Comparison of ENCODE assay signal across 11 mouse cellular contexts in genomic region chr5:55293301-55293700, GRCm38 (mm10).
DNase-seq lines count a peak whose midpoint lies in the region; ATAC-seq lines count a peak whose summit lies in the region.
"Had no signal": no experiment of that assay in that cellular context is flagged by ENCODE, and none has a peak within 500 bp of the region (broad histone marks: within the 10 kb centered on the region; RNA-seq: fewer than 3 reads in every experiment).

No protein-coding gene starts in this region.

- WGBS in embryonic facial prominence, embryonic 11.5 days: 59% methylated on average over 2 of the region's 2 CpGs
- WGBS in embryonic facial prominence, embryonic 10.5 days: 60% methylated on average over 2 of the region's 2 CpGs
- WGBS in forebrain, embryonic 15.5 days: 57% methylated on average over 2 of the region's 2 CpGs
- WGBS in midbrain, embryonic 14.5 days: 54% methylated on average over 2 of the region's 2 CpGs

- H3K4me3 ChIP-seq in embryonic facial prominence, embryonic 11.5 days (ENCODE audit: low read depth, low read length): no peak overlapping the region
- no peak overlapping the region for H3K4me3 ChIP-seq in embryonic facial prominence, embryonic 10.5 days
- H3K4me3 ChIP-seq in forebrain, embryonic 15.5 days: no peak overlapping the region
- no peak overlapping the region for H3K4me3 ChIP-seq in midbrain, embryonic 14.5 days (replicated peaks; ENCODE audit: low read depth, low read length)
- H3K4me3 ChIP-seq: liver, embryonic 15.5 days had no signal

- H3K36me3 ChIP-seq in embryonic facial prominence, embryonic 11.5 days (replicated peaks; ENCODE audit: control insufficient read depth, insufficient read depth, low read depth, low read length): no peaks in the 10 kb centered on the region
- H3K36me3 ChIP-seq in embryonic facial prominence, embryonic 10.5 days (replicated peaks): no peaks in the 10 kb centered on the region
- no peaks in the 10 kb centered on the region for H3K36me3 ChIP-seq in forebrain, embryonic 15.5 days
- no peaks in the 10 kb centered on the region for H3K36me3 ChIP-seq in midbrain, embryonic 14.5 days (ENCODE audit: control insufficient read depth, insufficient read depth, low read length)
- H3K36me3 ChIP-seq: liver, embryonic 15.5 days had no signal

- no peaks in the 10 kb centered on the region for H3K4me1 ChIP-seq in embryonic facial prominence, embryonic 11.5 days (ENCODE audit: control insufficient read depth, insufficient read depth, low read length)
- H3K4me1 ChIP-seq in embryonic facial prominence, embryonic 10.5 days: no peaks in the 10 kb centered on the region
- peaks cover 8% of the 10 kb centered on the region; the same call in 1 of the 2 replicates for H3K4me1 ChIP-seq in forebrain, embryonic 15.5 days
- peaks cover 9% of the 10 kb centered on the region; the same call in 1 of the 2 replicates for H3K4me1 ChIP-seq in midbrain, embryonic 14.5 days (ENCODE audit: control insufficient read depth, insufficient read depth, low read length)
- H3K4me1 ChIP-seq: liver, embryonic 15.5 days had no signal

- H3K9ac ChIP-seq in embryonic facial prominence, embryonic 11.5 days (replicated peaks; ENCODE audit: low read length): no peak overlapping the region
- no peak overlapping the region for H3K9ac ChIP-seq in forebrain, embryonic 15.5 days (replicated peaks)
- no peak overlapping the region for H3K9ac ChIP-seq in midbrain, embryonic 14.5 days (replicated peaks; ENCODE audit: low read length)
- H3K9ac ChIP-seq: liver, embryonic 15.5 days had no signal

- DNase-seq in embryonic facial prominence, embryonic 11.5 days (ENCODE audit: low spot score): peak; percentile 10
- DNase-seq in embryonic facial prominence, embryonic 10.5 days (ENCODE audit: low spot score): no peak
- peak; percentile 63 for DNase-seq in A20 (ENCODE audit: low read depth, low spot score)
- DNase-seq in midbrain, embryonic 14.5 days: peak; percentile 69
- DNase-seq in adipocyte (ENCODE audit: low spot score): no peak
- DNase-seq in ovary, postnatal 14 days (ENCODE audit: low spot score): no peak
- DNase-seq: cerebellum, adult 11 months; heart, postnatal 14 days had no signal

- H3K4me2 ChIP-seq in embryonic facial prominence, embryonic 11.5 days (ENCODE audit: low read depth, low read length): no peak overlapping the region
- H3K4me2 ChIP-seq in forebrain, embryonic 15.5 days (replicated peaks): no peak overlapping the region
- H3K4me2 ChIP-seq in midbrain, embryonic 14.5 days (ENCODE audit: low read length): no peak overlapping the region
- H3K4me2 ChIP-seq: liver, embryonic 15.5 days had no signal

- ATAC-seq in embryonic facial prominence, embryonic 11.5 days (replicated peaks; ENCODE audit: insufficient number of reproducible peaks, low FRiP score, low TSS enrichment, low read depth): no peak
- ATAC-seq in forebrain, embryonic 15.5 days (replicated peaks): peak; percentile 69; the same call in 1 of the 2 replicates
- no peak for ATAC-seq in midbrain, embryonic 14.5 days (ENCODE audit: low FRiP score, low TSS enrichment)
- no peak for ATAC-seq in erythroblast, adult 5-6 weeks (replicated peaks; ENCODE audit: low FRiP score, poor library complexity, severe bottlenecking)

- no peaks in the 10 kb centered on the region for H3K9me3 ChIP-seq in embryonic facial prominence, embryonic 11.5 days (replicated peaks; ENCODE audit: control insufficient read depth, low read length)
- H3K9me3 ChIP-seq in embryonic facial prominence, embryonic 10.5 days: no peaks in the 10 kb centered on the region
- no peaks in the 10 kb centered on the region for H3K9me3 ChIP-seq in forebrain, embryonic 15.5 days
- H3K9me3 ChIP-seq in midbrain, embryonic 14.5 days (ENCODE audit: control insufficient read depth, low read length): no peaks in the 10 kb centered on the region
- H3K9me3 ChIP-seq: liver, embryonic 15.5 days had no signal

- H3K27ac ChIP-seq in embryonic facial prominence, embryonic 11.5 days (replicated peaks; ENCODE audit: low read depth, low read length): no peak overlapping the region
- no peak overlapping the region for H3K27ac ChIP-seq in embryonic facial prominence, embryonic 10.5 days (replicated peaks)
- H3K27ac ChIP-seq in forebrain, embryonic 15.5 days (replicated peaks): no peak overlapping the region
- H3K27ac ChIP-seq in midbrain, embryonic 14.5 days (replicated peaks; ENCODE audit: low read depth, low read length): no peak overlapping the region
- H3K27ac ChIP-seq: liver, embryonic 15.5 days had no signal

- H3K27me3 ChIP-seq in embryonic facial prominence, embryonic 11.5 days (ENCODE audit: control insufficient read depth, insufficient read depth, low read length): no peaks in the 10 kb centered on the region
- H3K27me3 ChIP-seq in embryonic facial prominence, embryonic 10.5 days (replicated peaks; ENCODE audit: low read depth, poor library complexity, severe bottlenecking): no peaks in the 10 kb centered on the region
- no peaks in the 10 kb centered on the region for H3K27me3 ChIP-seq in forebrain, embryonic 15.5 days
- H3K27me3 ChIP-seq in midbrain, embryonic 14.5 days (ENCODE audit: control insufficient read depth, insufficient read depth, low read length): no peaks in the 10 kb centered on the region
- H3K27me3 ChIP-seq: liver, embryonic 15.5 days had no signal

Comparison
In these comparisons a context has a peak if more than half of its experiments do, and no peak if none do; other contexts are left out.
1. DNase-seq: peak in embryonic facial prominence, embryonic 11.5 days (single experiment), A20 (single experiment) and midbrain, embryonic 14.5 days (single experiment); none in embryonic facial prominence, embryonic 10.5 days (single experiment), adipocyte (single experiment) and ovary, postnatal 14 days (single experiment).